Mouse (Mus musculus): ENCODE results near the gene Slit3.

GRCm38 (mm10) chr11:35569126-35569916 is 448.3 kb downstream of the Slit3 start:
- no peak for TF ChIP-seq CTCF (IDR thresholded peaks at IDR 0.05)
- TF ChIP-seq EP300 (IDR thresholded peaks at IDR 0.05) = no peak

Data from lung, postnatal 0 days (tissue).